Mouse (Mus musculus) lung, embryonic 15.5 days (tissue): ENCODE measurements around the gene Rgs1. TPM values are rescaled to one million over a fixed set of nuclear protein-coding genes. Genes with fewer than 3 reads are reported as not detected.

Source experiments
- ATAC-seq: fragments of 200-750 bp; cut with Nextera tagmentation; 2 replicates; pipeline ENCODE4 v1.8.0; 2017; ENCODE audit warnings: moderate number of reproducible peaks, borderline replicate concordance; ENCODE audit not compliant: low FRiP score, low TSS enrichment; ENCODE audit errors: extremely low read depth
- H3K27ac ChIP-seq: fragments of 300-500 bp; sonication (generic); 2 replicates; pipeline ENCODE4 v1.5.1; 2015; ENCODE audit warnings: moderate library complexity, mild to moderate bottlenecking, inconsistent platforms
- H3K27me3 ChIP-seq: fragments of 300-500 bp; sonication (generic); 2 replicates; pipeline ENCODE4 v1.6.1; 2015; ENCODE audit warnings: inconsistent platforms
- H3K36me3 ChIP-seq: fragments of 300-500 bp; sonication (generic); 2 replicates; pipeline ENCODE4 v1.6.1; 2015; ENCODE audit warnings: inconsistent platforms
- H3K4me1 ChIP-seq: fragments of 300-500 bp; sonication (generic); 2 replicates; pipeline ENCODE4 v1.6.1; 2015; ENCODE audit warnings: inconsistent platforms
- H3K4me2 ChIP-seq: fragments of 300-500 bp; sonication (generic); 2 replicates; pipeline ENCODE4 v1.6.1; 2015; ENCODE audit warnings: inconsistent platforms, mild to moderate bottlenecking, moderate library complexity
- H3K4me3 ChIP-seq: fragments of 300-500 bp; sonication (generic); 2 replicates; pipeline ENCODE4 v1.5.1; 2015; ENCODE audit warnings: mild to moderate bottlenecking, inconsistent platforms
- H3K9ac ChIP-seq: fragments of 300-500 bp; sonication (generic); 2 replicates; pipeline ENCODE4 v1.6.1; 2015; ENCODE audit warnings: inconsistent platforms
- H3K9me3 ChIP-seq: fragments of 300-500 bp; sonication (generic); 2 replicates; pipeline ENCODE4 v1.6.1; 2016; ENCODE audit warnings: inconsistent platforms
- WGBS: fragments of 180-500 bp; shearing (Covaris S2); methylation state at CpG from one replicate; pipeline ENCODE4 v1.1.7; 2015; 5-methylcytosine and 5-hydroxymethylcytosine counted together
- polyA plus RNA-seq: library from polyadenylated mRNA; unstranded; fragments of >200 nt; fragmentation: Nextera tagmentation; extraction: Ambion mirVana; gene quantifications from 2 replicates; pipeline ENCODE4 v1.2.1, GENCODE M21; 2015

Rgs1 gene
- polyA plus RNA-seq, 1 experiment from 2014 or later, result 0.67 TPM

DNA sequence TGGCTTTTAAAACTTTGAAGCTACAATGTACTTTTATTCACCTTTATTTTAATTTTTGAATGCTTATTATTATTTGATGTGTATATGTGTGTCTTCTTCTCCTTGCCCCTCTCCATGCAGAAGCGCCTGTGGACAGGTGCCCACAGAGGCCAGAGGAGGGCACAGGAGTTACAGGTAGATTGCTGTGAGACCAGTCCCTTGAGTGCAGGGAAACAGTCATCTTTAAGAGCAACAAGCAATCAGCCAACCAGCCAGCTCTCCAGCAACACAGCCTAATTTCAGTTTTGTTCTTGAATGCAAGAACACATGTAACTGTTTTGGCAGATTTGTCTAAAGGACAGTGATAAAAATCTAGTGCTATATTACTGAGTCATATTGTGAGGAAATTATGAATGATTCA, 1.7 kb downstream of the Rgs1 start:
- Histone ChIP-seq H3K9ac (no peak overlapping the region), H3K27me3 (no peaks in the 10 kb centered on the region), H3K4me1 (no peaks in the 10 kb centered on the region), H3K36me3 (no peaks in the 10 kb centered on the region), H3K27ac (no peak overlapping the region), H3K9me3 (no peaks in the 10 kb centered on the region), H3K4me2 (no peak overlapping the region), H3K4me3 (no peak overlapping the region)
- WGBS, result 95% methylated on average over 1 of the region's 1 CpGs
- no peak for ATAC-seq

DNA sequence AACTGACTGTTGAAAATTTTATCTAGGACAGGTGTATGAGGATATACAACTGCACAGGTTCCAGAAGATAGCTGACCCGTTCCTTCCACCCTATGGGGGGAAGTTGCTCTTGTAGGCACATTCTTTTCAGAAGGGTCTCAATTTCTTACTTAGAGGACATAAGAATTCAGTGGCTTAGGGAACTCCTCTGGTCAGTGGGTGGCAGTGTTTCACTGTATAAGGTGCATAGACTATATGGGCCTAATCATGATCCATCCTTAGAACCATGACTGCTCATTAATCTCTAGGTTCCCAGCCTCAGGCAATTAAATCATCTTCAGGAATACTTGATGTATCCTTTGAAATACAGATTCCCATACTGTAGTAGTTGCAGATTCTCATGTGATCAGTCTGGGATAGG, 5.5 kb downstream of the Rgs1 start:
- Histone ChIP-seq H3K27ac (no peak overlapping the region), H3K9me3 (no peaks in the 10 kb centered on the region), H3K27me3 (no peaks in the 10 kb centered on the region), H3K4me2 (no peak overlapping the region), H3K9ac (no peak overlapping the region), H3K4me3 (no peak overlapping the region), H3K36me3 (no peaks in the 10 kb centered on the region), H3K4me1 (no peaks in the 10 kb centered on the region)
- 57% methylated on average over 1 of the region's 1 CpGs for WGBS
- no peak for ATAC-seq

DNA sequence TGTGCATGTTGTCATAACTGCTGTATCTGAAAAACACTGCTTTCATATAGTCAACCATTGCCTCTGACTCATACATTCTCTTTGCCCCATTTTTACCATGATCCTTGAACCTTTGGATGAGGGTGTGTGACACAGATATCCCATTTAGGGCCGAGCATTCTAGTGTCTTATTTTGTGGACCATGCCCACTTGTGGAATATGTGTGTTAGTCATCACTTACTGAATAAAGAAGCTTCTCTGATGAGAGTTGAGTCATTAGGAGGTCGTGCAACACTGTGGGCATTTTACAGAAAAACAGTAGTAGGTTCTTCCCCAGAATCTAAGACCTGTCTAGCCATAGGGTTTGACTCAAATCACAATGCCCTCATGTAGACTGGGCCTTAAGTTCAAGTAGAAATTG, 9.8 kb downstream of the Rgs1 start:
- H3K4me2 ChIP-seq, result no peak overlapping the region
- H3K9ac ChIP-seq, result no peak overlapping the region
- no peak overlapping the region for H3K27ac ChIP-seq
- ATAC-seq, result no peak
- no peak overlapping the region for H3K4me3 ChIP-seq
- WGBS, result 61% methylated on average over 2 of the region's 2 CpGs
- H3K36me3 ChIP-seq, result no peaks in the 10 kb centered on the region
- H3K9me3 ChIP-seq, result no peaks in the 10 kb centered on the region
- no peaks in the 10 kb centered on the region for H3K4me1 ChIP-seq
- no peaks in the 10 kb centered on the region for H3K27me3 ChIP-seq

DNA sequence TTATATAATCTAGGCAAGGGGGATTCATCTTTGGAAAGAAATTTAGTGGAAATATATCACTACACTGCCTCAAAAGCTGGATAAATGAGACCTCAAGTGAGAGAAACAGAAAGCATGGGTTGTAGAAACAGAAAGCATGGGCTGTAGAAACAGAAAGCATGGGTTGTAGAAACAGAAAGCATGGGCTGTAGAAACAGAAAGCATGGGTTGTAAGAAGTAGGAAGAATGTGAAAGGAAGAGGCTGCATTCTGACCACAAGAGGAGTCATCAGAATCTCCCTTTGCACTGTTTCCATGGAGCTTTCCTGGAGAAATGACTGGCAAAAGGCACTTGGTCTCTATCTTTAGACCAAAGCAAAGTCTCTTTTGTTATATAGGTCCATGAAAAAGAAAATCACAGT, 33.8 kb downstream of the Rgs1 start:
- no peak for ATAC-seq
- Histone ChIP-seq H3K4me1 (no peaks in the 10 kb centered on the region), H3K27ac (no peak overlapping the region), H3K4me2 (no peak overlapping the region), H3K27me3 (no peaks in the 10 kb centered on the region), H3K36me3 (no peaks in the 10 kb centered on the region), H3K4me3 (no peak overlapping the region), H3K9me3 (no peaks in the 10 kb centered on the region), H3K9ac (no peak overlapping the region)

DNA sequence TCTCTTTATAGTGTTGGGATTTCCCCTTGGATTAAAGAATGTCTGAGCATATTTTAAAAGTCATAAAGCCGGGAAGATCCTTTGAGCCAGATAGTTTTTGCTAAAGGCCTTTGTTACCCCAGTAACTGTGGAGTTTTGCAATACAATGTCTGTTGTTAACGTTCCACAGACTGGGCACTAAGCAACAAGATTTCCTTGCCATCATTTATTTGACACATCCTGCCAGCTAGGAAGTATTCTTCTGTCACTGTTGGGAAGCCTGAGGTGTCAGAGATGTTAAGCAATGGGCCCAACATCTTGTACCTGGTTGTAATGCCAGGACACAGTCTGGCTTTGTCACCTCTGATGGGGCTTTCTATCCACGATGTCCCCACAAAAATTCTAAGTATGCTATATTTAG, 38.1 kb downstream of the Rgs1 start:
- Histone ChIP-seq H3K27me3 (no peaks in the 10 kb centered on the region), H3K36me3 (no peaks in the 10 kb centered on the region), H3K4me1 (no peaks in the 10 kb centered on the region), H3K9me3 (no peaks in the 10 kb centered on the region), H3K4me2 (no peak overlapping the region), H3K4me3 (no peak overlapping the region), H3K9ac (no peak overlapping the region), H3K27ac (no peak overlapping the region)
- ATAC-seq, result no peak
- WGBS, result 54% methylated on average over 3 of the region's 3 CpGs

DNA sequence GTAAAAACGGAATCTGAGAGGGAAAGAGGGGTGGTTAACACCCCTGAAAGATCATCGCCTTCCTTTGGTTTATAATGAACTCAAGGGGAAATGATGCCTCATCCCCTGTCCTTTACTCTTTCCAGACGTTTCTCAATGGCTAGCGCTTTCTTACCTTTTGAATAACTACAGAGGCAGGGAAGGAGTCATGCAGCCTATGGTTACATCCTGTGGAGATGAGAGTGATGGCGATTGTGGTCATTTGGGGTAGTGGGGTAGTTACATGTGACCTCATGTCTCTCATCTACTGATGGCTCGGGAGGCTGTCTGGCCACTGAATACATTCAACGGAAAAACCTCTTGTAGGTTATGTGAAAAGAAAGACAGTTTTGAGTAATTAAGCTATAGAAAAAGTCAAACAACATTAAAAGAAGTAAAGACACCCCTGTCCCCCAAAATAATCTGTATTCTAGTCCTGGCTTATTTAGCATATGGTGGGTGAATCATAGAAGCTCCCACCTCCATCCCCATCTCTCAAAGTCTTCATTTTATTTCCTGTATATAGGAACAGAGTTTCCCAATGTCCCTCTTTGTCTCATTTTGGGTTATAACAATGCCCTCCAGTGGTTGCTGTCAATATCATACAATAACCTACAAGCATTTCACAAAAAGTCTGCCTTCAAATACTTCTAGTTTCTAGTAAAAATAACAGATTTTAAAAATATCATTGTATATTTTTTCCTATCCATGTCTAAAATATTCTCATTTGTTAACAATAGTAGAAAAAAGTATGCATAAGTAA, 42.6 kb downstream of the Rgs1 start:
- H3K4me3 ChIP-seq, result no peak overlapping the region
- H3K27ac ChIP-seq, result no peak overlapping the region
- 72% methylated on average over 7 of the region's 7 CpGs for WGBS
- H3K4me1 ChIP-seq, result no peaks in the 10 kb centered on the region
- H3K36me3 ChIP-seq, result no peaks in the 10 kb centered on the region
- no peaks in the 10 kb centered on the region for H3K27me3 ChIP-seq
- no peak overlapping the region for H3K4me2 ChIP-seq
- no peaks in the 10 kb centered on the region for H3K9me3 ChIP-seq
- H3K9ac ChIP-seq, result no peak overlapping the region
- no peak for ATAC-seq

DNA sequence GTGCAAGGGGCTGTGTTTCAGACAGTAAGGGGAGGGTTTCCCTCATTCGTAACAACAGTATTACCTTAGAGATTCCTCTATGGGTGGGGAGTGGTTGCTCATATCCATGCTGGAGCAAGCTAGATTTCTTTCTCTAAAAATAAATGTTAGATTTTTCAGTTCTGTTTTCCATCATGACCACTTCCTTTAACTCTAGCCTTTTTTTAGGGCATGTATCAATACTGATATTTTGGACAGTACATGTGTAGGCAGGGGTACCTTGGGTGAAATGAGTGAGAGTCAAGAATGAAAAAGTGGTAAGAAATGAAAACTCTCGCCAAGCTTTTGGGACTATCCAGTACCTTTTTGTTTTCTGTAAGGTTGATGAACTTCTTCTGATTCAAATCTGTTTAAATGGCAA, 44.3 kb downstream of the Rgs1 start:
- no peak for ATAC-seq
- 85% methylated on average over 2 of the region's 2 CpGs for WGBS
- no peak overlapping the region for H3K4me3 ChIP-seq
- no peak overlapping the region for H3K27ac ChIP-seq
- no peak overlapping the region for H3K4me2 ChIP-seq
- no peaks in the 10 kb centered on the region for H3K27me3 ChIP-seq
- no peaks in the 10 kb centered on the region for H3K4me1 ChIP-seq
- no peaks in the 10 kb centered on the region for H3K9me3 ChIP-seq
- no peak overlapping the region for H3K9ac ChIP-seq
- H3K36me3 ChIP-seq, result no peaks in the 10 kb centered on the region

DNA sequence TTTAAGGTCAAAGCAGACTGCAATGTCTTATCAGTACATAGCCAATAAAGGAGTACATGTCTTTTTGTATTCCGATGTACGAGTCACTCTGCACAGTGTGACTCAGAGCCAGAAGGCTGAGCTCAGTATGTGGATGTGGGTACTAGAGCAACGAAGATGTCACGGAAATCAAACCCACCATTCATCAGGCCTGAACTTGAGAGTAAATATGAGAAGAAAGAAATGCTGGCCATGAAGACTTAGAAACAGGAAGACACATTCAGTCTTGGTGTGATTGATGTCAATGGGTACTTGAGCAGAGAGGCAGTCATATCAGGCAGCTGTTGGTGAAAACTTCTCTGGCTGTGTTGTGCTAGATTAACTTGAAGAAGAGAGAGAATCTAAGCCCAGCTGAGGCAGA, 46.1 kb downstream of the Rgs1 start:
- no peak for ATAC-seq
- no peaks in the 10 kb centered on the region for H3K4me1 ChIP-seq
- no peaks in the 10 kb centered on the region for H3K9me3 ChIP-seq
- no peak overlapping the region for H3K9ac ChIP-seq
- no peaks in the 10 kb centered on the region for H3K36me3 ChIP-seq
- no peak overlapping the region for H3K4me3 ChIP-seq
- 76% methylated on average over 4 of the region's 4 CpGs for WGBS
- H3K27me3 ChIP-seq, result no peaks in the 10 kb centered on the region
- no peak overlapping the region for H3K27ac ChIP-seq
- H3K4me2 ChIP-seq, result no peak overlapping the region

DNA sequence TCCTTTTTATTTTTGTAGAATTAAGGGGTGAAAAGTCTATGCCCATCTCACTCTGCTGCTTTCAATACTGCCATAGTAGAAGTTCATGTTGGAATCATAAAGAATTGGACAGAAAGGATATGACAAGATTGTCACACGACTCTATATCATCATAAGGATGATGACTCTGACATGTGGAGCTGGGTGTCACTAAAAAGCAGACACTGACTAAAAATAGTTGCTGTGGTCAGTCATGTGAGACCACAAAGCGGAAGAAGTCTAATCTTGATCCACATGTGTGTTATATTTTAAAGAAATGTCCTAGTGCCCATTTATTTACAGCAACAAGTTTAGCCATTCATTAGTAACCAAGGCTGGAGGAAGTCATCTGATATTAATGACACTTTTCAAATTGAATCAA, 48.5 kb downstream of the Rgs1 start:
- no peak overlapping the region for H3K4me3 ChIP-seq
- 58% methylated on average over 2 of the region's 2 CpGs for WGBS
- ATAC-seq, result no peak

DNA sequence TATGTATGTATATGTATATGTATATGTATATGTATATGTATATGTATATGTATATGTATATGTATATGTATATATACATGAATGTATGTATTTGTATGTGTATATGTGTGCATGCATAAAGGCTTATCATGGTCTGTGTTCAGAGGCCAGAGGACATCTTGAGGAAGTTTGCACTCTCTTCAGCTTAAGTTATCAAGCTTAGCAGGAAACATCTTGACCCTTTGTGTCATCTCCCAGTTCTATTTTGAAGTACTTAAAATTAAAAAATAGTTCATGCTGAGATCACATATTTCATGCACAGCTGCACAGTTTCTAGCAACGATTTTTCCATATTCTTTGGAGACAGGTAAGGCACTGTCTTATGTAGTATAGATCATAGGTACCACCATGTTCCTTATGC, 49.5 kb downstream of the Rgs1 start:
- no peak overlapping the region for H3K27ac ChIP-seq
- 56% methylated on average over 1 of the region's 1 CpGs for WGBS
- ATAC-seq, result no peak

More for the DNA sequence above, 48.5 kb downstream of the Rgs1 start:
- no peaks in the 10 kb centered on the region for H3K4me1 ChIP-seq
- no peaks in the 10 kb centered on the region for H3K36me3 ChIP-seq
- H3K27ac ChIP-seq, result no peak overlapping the region
- H3K27me3 ChIP-seq, result no peaks in the 10 kb centered on the region
- H3K9me3 ChIP-seq, result no peaks in the 10 kb centered on the region
- H3K4me2 ChIP-seq, result no peak overlapping the region
- H3K9ac ChIP-seq, result no peak overlapping the region

DNA sequence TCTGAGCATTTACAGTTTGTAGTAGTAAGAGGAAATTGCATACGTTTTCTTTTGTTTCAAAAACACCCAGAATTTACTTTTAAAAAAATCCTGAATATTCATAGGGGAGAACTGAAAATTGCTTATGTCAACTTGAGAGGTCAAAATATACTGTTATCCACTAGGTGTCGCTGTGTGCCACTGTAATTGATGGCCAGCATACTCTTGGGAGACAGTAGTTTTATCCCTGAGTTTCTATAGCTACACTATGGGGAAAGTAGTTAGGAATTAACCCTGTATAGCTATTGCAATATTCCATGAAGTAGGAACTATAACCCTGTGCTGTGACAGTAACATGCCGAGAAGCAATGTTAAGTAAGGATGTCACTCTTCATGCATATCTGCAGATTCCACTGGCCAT, 51.4 kb downstream of the Rgs1 start:
- H3K4me1 ChIP-seq, result no peaks in the 10 kb centered on the region
- H3K9ac ChIP-seq, result no peak overlapping the region
- H3K36me3 ChIP-seq, result no peaks in the 10 kb centered on the region
- no peaks in the 10 kb centered on the region for H3K9me3 ChIP-seq
- H3K4me2 ChIP-seq, result no peak overlapping the region
- H3K27ac ChIP-seq, result no peak overlapping the region
- no peaks in the 10 kb centered on the region for H3K27me3 ChIP-seq
- 29% methylated on average over 3 of the region's 3 CpGs for WGBS
- ATAC-seq, result no peak
- no peak overlapping the region for H3K4me3 ChIP-seq

More for the DNA sequence above, 49.5 kb downstream of the Rgs1 start:
- Histone ChIP-seq H3K4me1 (no peaks in the 10 kb centered on the region), H3K36me3 (no peaks in the 10 kb centered on the region), H3K9me3 (no peaks in the 10 kb centered on the region), H3K9ac (no peak overlapping the region), H3K4me2 (no peak overlapping the region), H3K4me3 (no peak overlapping the region), H3K27me3 (no peaks in the 10 kb centered on the region)
